Mouse (Mus musculus) kidney, postnatal 4 days (tissue): ENCODE measurements around the gene Tomm6.
A peak's percentile ranks its signal among the peaks of the same experiment; 100 is the strongest.

Experiments used
- DNase-seq, 2 experiments: peaks; one replicate each; pipeline ENCODE4 v3.0.0; 2021; ENCODE audit warnings: mixed read lengths in 2 of 2

Gene Tomm6

GRCm38 (mm10) chr17:47688344-47688607 is at the start of gene Tomm6:
TSS of gene Tomm6 (minus strand) at chr17:47688386.
- DNase-seq, result no peak

- DNase-seq, result peak; percentile 88 to 93
Measured at GRCm38 (mm10) chr17:47737271-47738065, 49.3 kb upstream of the Tomm6 start.

GRCm38 (mm10) chr17:47736856-47737255 is 48.7 kb upstream of the Tomm6 start, which contains the start of gene Tfeb:
TSS of gene Tfeb (plus strand) at chr17:47737030.
- DNase-seq, result peak; percentile 98 to 99

- no peak for DNase-seq
Measured at GRCm38 (mm10) chr17:47735553-47736100, 47.4 kb upstream of the Tomm6 start.

- peak; percentile 39 to 54 for DNase-seq
Measured at GRCm38 (mm10) chr17:47730633-47731575, 42.7 kb upstream of the Tomm6 start.

GRCm38 (mm10) chr17:47726566-47726965 is 38.4 kb upstream of the Tomm6 start, which contains the start of gene Pgc:
TSS of gene Pgc (plus strand) at chr17:47726842.
- DNase-seq, result no peak

GRCm38 (mm10) chr17:47721183-47721582 is 33.0 kb upstream of the Tomm6 start:
- no peak for DNase-seq

GRCm38 (mm10) chr17:47715037-47715436 is 26.9 kb upstream of the Tomm6 start:
- no peak for DNase-seq

GRCm38 (mm10) chr17:47712889-47713571 is 24.8 kb upstream of the Tomm6 start:
- DNase-seq, result no peak

- no peak for DNase-seq
Measured at GRCm38 (mm10) chr17:47711883-47712282, 23.7 kb upstream of the Tomm6 start.

- no peak for DNase-seq
Measured at GRCm38 (mm10) chr17:47710036-47710435, 21.9 kb upstream of the Tomm6 start.

GRCm38 (mm10) chr17:47708972-47709371 is 20.8 kb upstream of the Tomm6 start:
- DNase-seq, result no peak

- DNase-seq, result no peak
Measured at GRCm38 (mm10) chr17:47707961-47708360, 19.8 kb upstream of the Tomm6 start.

GRCm38 (mm10) chr17:47706196-47706595 is 18.0 kb upstream of the Tomm6 start:
- DNase-seq, result peak; percentile 50 to 69

- no peak for DNase-seq
Measured at GRCm38 (mm10) chr17:47704692-47705091, 16.5 kb upstream of the Tomm6 start.

GRCm38 (mm10) chr17:47703556-47703955 is 15.4 kb upstream of the Tomm6 start:
- no peak for DNase-seq

GRCm38 (mm10) chr17:47702548-47703345 is 14.6 kb upstream of the Tomm6 start:
- no peak for DNase-seq

GRCm38 (mm10) chr17:47701793-47702192 is 13.6 kb upstream of the Tomm6 start:
- DNase-seq, result no peak

GRCm38 (mm10) chr17:47699055-47699454 is 10.9 kb upstream of the Tomm6 start:
- DNase-seq, result no peak

GRCm38 (mm10) chr17:47698156-47698555 is 10.0 kb upstream of the Tomm6 start:
- no peak for DNase-seq

GRCm38 (mm10) chr17:47695337-47695710 is 7.1 kb upstream of the Tomm6 start:
- DNase-seq, result no peak
